Mouse (Mus musculus): ENCODE data around the gene Gm21083. TPM values are rescaled to one million over a fixed set of nuclear protein-coding genes. Genes with fewer than 3 reads are reported as not detected.
"Not testable (repeated sequence)": the region's sequence is repeated elsewhere in the genome, so short reads cannot be mapped to it uniquely, and the experiment has no call there.

Gene Gm21083
- polyA plus RNA-seq, 1 experiment from 2014 or later, result not detected

GRCm38 (mm10) chr5:15586351-15586750, 9.2 kb downstream of the Gm21083 start:
- ATAC-seq (replicated peaks; ENCODE audit: low FRiP score, low read depth); H3K36me3 ChIP-seq (ENCODE audit: insufficient read depth, low read length); H3K27me3 ChIP-seq (ENCODE audit: insufficient read depth, low read length); H3K9ac ChIP-seq (ENCODE audit: low read depth, low read length); DNase-seq (ENCODE audit: low spot score); H3K9me3 ChIP-seq (replicated peaks; ENCODE audit: low read length); H3K4me2 ChIP-seq (ENCODE audit: low read length); H3K27ac ChIP-seq; H3K4me3 ChIP-seq (replicated peaks; ENCODE audit: low read depth, low read length); H3K4me1 ChIP-seq (replicated peaks; ENCODE audit: insufficient read depth, low read length): not testable (repeated sequence)
- peak; percentile 67 for TF ChIP-seq CTCF (IDR thresholded peaks at IDR 0.05; ENCODE audit: low read depth)

- WGBS, result 31% methylated on average over 6 of the region's 6 CpGs
Measured at GRCm38 (mm10) chr5:15588291-15588690, 11.2 kb downstream of the Gm21083 start.

GRCm38 (mm10) chr5:15590635-15591034, 13.5 kb downstream of the Gm21083 start:
- H3K36me3 ChIP-seq (ENCODE audit: insufficient read depth, low read length); H3K27ac ChIP-seq; ATAC-seq (replicated peaks; ENCODE audit: low FRiP score, low read depth); H3K4me1 ChIP-seq (replicated peaks; ENCODE audit: insufficient read depth, low read length); DNase-seq (ENCODE audit: low spot score); H3K9ac ChIP-seq (ENCODE audit: low read depth, low read length); H3K27me3 ChIP-seq (ENCODE audit: insufficient read depth, low read length); H3K4me2 ChIP-seq (ENCODE audit: low read length); H3K4me3 ChIP-seq (replicated peaks; ENCODE audit: low read depth, low read length); H3K9me3 ChIP-seq (replicated peaks; ENCODE audit: low read length): not testable (repeated sequence)
- 56% methylated on average over 5 of the region's 5 CpGs for WGBS

More at GRCm38 (mm10) chr5:15588291-15588690, 11.2 kb downstream of the Gm21083 start:
- not testable (repeated sequence) for H3K9ac ChIP-seq (ENCODE audit: low read depth, low read length); H3K36me3 ChIP-seq (ENCODE audit: insufficient read depth, low read length); ATAC-seq (replicated peaks; ENCODE audit: low FRiP score, low read depth); H3K27me3 ChIP-seq (ENCODE audit: insufficient read depth, low read length); H3K9me3 ChIP-seq (replicated peaks; ENCODE audit: low read length); H3K4me3 ChIP-seq (replicated peaks; ENCODE audit: low read depth, low read length); H3K27ac ChIP-seq; H3K4me2 ChIP-seq (ENCODE audit: low read length); H3K4me1 ChIP-seq (replicated peaks; ENCODE audit: insufficient read depth, low read length)
- peak; percentile 62 for DNase-seq (ENCODE audit: low spot score)
- TF ChIP-seq CTCF (IDR thresholded peaks at IDR 0.05; ENCODE audit: low read depth), result peak; percentile 70

GRCm38 (mm10) chr5:15591577-15591976, 14.4 kb downstream of the Gm21083 start:
- H3K27ac ChIP-seq; H3K36me3 ChIP-seq (ENCODE audit: insufficient read depth, low read length); H3K4me3 ChIP-seq (replicated peaks; ENCODE audit: low read depth, low read length); H3K27me3 ChIP-seq (ENCODE audit: insufficient read depth, low read length); H3K4me1 ChIP-seq (replicated peaks; ENCODE audit: insufficient read depth, low read length); H3K4me2 ChIP-seq (ENCODE audit: low read length); H3K9ac ChIP-seq (ENCODE audit: low read depth, low read length); DNase-seq (ENCODE audit: low spot score); H3K9me3 ChIP-seq (replicated peaks; ENCODE audit: low read length): not testable (repeated sequence)
- peak; percentile 57; the same call in 1 of the 2 replicates for ATAC-seq (replicated peaks; ENCODE audit: low FRiP score, low read depth)
- 69% methylated on average over 2 of the region's 2 CpGs for WGBS

GRCm38 (mm10) chr5:15598831-15599230, 21.7 kb downstream of the Gm21083 start:
- ATAC-seq (replicated peaks; ENCODE audit: low FRiP score, low read depth), result peak; percentile 75; the same call in 1 of the 2 replicates
- not testable (repeated sequence) for DNase-seq (ENCODE audit: low spot score); H3K9ac ChIP-seq (ENCODE audit: low read depth, low read length); H3K36me3 ChIP-seq (ENCODE audit: insufficient read depth, low read length); H3K4me3 ChIP-seq (replicated peaks; ENCODE audit: low read depth, low read length); H3K4me1 ChIP-seq (replicated peaks; ENCODE audit: insufficient read depth, low read length); H3K27ac ChIP-seq; H3K27me3 ChIP-seq (ENCODE audit: insufficient read depth, low read length); H3K4me2 ChIP-seq (ENCODE audit: low read length); H3K9me3 ChIP-seq (replicated peaks; ENCODE audit: low read length)

GRCm38 (mm10) chr5:15600342-15600741, 23.2 kb downstream of the Gm21083 start:
- not testable (repeated sequence) for H3K36me3 ChIP-seq (ENCODE audit: insufficient read depth, low read length); ATAC-seq (replicated peaks; ENCODE audit: low FRiP score, low read depth); H3K4me2 ChIP-seq (ENCODE audit: low read length); H3K4me1 ChIP-seq (replicated peaks; ENCODE audit: insufficient read depth, low read length); H3K9ac ChIP-seq (ENCODE audit: low read depth, low read length); H3K9me3 ChIP-seq (replicated peaks; ENCODE audit: low read length); H3K4me3 ChIP-seq (replicated peaks; ENCODE audit: low read depth, low read length); DNase-seq (ENCODE audit: low spot score); H3K27me3 ChIP-seq (ENCODE audit: insufficient read depth, low read length); H3K27ac ChIP-seq
- peak; percentile 39; the same call in 1 of the 2 replicates for TF ChIP-seq CTCF (IDR thresholded peaks at IDR 0.05; ENCODE audit: low read depth)
- 41% methylated on average over 4 of the region's 4 CpGs for WGBS

GRCm38 (mm10) chr5:15601481-15601880, 24.3 kb downstream of the Gm21083 start:
- WGBS, result 59% methylated on average over 5 of the region's 5 CpGs
- peak; percentile 57 for ATAC-seq (replicated peaks; ENCODE audit: low FRiP score, low read depth)
- not testable (repeated sequence) for H3K9ac ChIP-seq (ENCODE audit: low read depth, low read length); H3K36me3 ChIP-seq (ENCODE audit: insufficient read depth, low read length); H3K4me2 ChIP-seq (ENCODE audit: low read length); H3K4me1 ChIP-seq (replicated peaks; ENCODE audit: insufficient read depth, low read length); H3K27me3 ChIP-seq (ENCODE audit: insufficient read depth, low read length); H3K9me3 ChIP-seq (replicated peaks; ENCODE audit: low read length); H3K27ac ChIP-seq; DNase-seq (ENCODE audit: low spot score); H3K4me3 ChIP-seq (replicated peaks; ENCODE audit: low read depth, low read length)

- not testable (repeated sequence) for H3K4me1 ChIP-seq (replicated peaks; ENCODE audit: insufficient read depth, low read length); H3K4me2 ChIP-seq (ENCODE audit: low read length); H3K9me3 ChIP-seq (replicated peaks; ENCODE audit: low read length); H3K27me3 ChIP-seq (ENCODE audit: insufficient read depth, low read length); H3K36me3 ChIP-seq (ENCODE audit: insufficient read depth, low read length); H3K27ac ChIP-seq; DNase-seq (ENCODE audit: low spot score); H3K4me3 ChIP-seq (replicated peaks; ENCODE audit: low read depth, low read length); H3K9ac ChIP-seq (ENCODE audit: low read depth, low read length)
- 72% methylated on average over 3 of the region's 3 CpGs for whole genome bisulfite sequencing
- ATAC-seq (replicated peaks; ENCODE audit: low FRiP score, low read depth), result 0 out of 2 replicates have a peak, but pooled peaks have one; percentile 36
Measured at GRCm38 (mm10) chr5:15601960-15602359, 24.8 kb downstream of the Gm21083 start.

GRCm38 (mm10) chr5:15602424-15602947, 25.4 kb downstream of the Gm21083 start:
- not testable (repeated sequence) for ATAC-seq (replicated peaks; ENCODE audit: low FRiP score, low read depth); H3K9ac ChIP-seq (ENCODE audit: low read depth, low read length); H3K27ac ChIP-seq; H3K27me3 ChIP-seq (ENCODE audit: insufficient read depth, low read length); H3K4me3 ChIP-seq (replicated peaks; ENCODE audit: low read depth, low read length); H3K9me3 ChIP-seq (replicated peaks; ENCODE audit: low read length); H3K4me2 ChIP-seq (ENCODE audit: low read length); H3K36me3 ChIP-seq (ENCODE audit: insufficient read depth, low read length); H3K4me1 ChIP-seq (replicated peaks; ENCODE audit: insufficient read depth, low read length); DNase-seq (ENCODE audit: low spot score)
- 52% methylated on average over 3 of the region's 3 CpGs for WGBS
